Mouse (Mus musculus) MEL (cell line): ENCODE data around the gene Pex13.

Experiments used
- CTCF ChIP-seq, 3 experiments: IDR thresholded peaks in 2 of 3; conservative IDR thresholded peaks in 1 of 3; 2 replicates each; pipeline ENCODE4 v1.5.1; 2011 to 2012; ENCODE audit warnings: low read length in 3 of 3, low read depth in 2 of 3, mild to moderate bottlenecking in 2 of 3, improper control_type of control experiment in 1 of 3, inconsistent platforms in 1 of 3, mixed read lengths in 1 of 3, moderate library complexity in 1 of 3; ENCODE audit not compliant: control insufficient read depth in 1 of 3, insufficient read depth in 1 of 3, poor library complexity in 1 of 3, severe bottlenecking in 1 of 3
- ELF1 ChIP-seq: IDR thresholded peaks from 2 replicates; pipeline ENCODE4 v1.6.1; 2014; ENCODE audit warnings: low read depth, mild to moderate bottlenecking, inconsistent platforms, low read length, improper control_type of control experiment, moderate library complexity
- GATA1 ChIP-seq: IDR thresholded peaks from 2 replicates; pipeline ENCODE4 v1.6.1; 2011; ENCODE audit warnings: low read depth, low read length, improper control_type of control experiment
- MAX ChIP-seq: IDR thresholded peaks from 2 replicates; pipeline ENCODE4 v1.6.1; 2011; ENCODE audit warnings: low read length, improper control_type of control experiment
- MEF2A ChIP-seq: IDR thresholded peaks from 2 replicates; pipeline ENCODE4 v1.6.1; 2014; ENCODE audit warnings: low read depth, mild to moderate bottlenecking, inconsistent platforms, low read length, improper control_type of control experiment; ENCODE audit not compliant: poor library complexity, insufficient replicate concordance, severe bottlenecking; ENCODE audit errors: extremely low read depth
- POLR2A ChIP-seq, 2 experiments: IDR thresholded peaks; 2 replicates each; pipeline ENCODE4 v1.6.1; 2011 to 2012; ENCODE audit warnings: low read length in 2 of 2, mild to moderate bottlenecking in 2 of 2, control low read depth in 1 of 2, improper control_type of control experiment in 1 of 2, low read depth in 1 of 2, moderate library complexity in 1 of 2; ENCODE audit not compliant: control insufficient read depth in 1 of 2, insufficient read depth in 1 of 2, poor library complexity in 1 of 2
- USF2 ChIP-seq, 2 experiments: IDR thresholded peaks; 2 replicates each; pipeline ENCODE4 v1.6.1; 2011 to 2012; ENCODE audit warnings: improper control_type of control experiment in 2 of 2, low read length in 2 of 2, borderline replicate concordance in 1 of 2, inconsistent platforms in 1 of 2, low read depth in 1 of 2, mild to moderate bottlenecking in 1 of 2; ENCODE audit not compliant: insufficient read depth in 1 of 2

DNA sequence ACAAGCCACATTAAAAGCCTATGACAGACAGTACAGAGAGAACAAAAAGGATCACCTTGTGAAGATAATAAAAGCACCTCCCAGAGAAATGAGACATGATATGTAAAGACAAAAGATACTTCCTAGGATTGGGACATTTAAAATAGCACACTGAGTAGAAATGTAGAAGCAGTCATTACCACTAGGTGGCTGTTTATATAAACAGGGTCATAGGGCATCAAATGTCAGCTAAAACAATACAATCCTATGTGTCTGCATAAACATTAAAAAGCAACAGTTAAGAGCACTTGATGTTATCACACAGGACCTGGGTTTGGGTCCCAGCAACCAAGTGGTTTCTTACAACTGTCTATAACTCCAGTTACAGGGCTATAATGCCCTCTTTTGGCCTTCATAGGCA, 35.1 kb downstream of the Pex13 start:
- TF ChIP-seq POLR2A (IDR thresholded peaks at IDR 0.05; ENCODE audit: control insufficient read depth in 1 of 2, insufficient read depth in 1 of 2, low read depth in 1 of 2, low read length in 2 of 2, poor library complexity in 1 of 2) (no peak), GATA1 (no peak), ELF1 (no peak), MAX (no peak), MEF2A (no peak), USF2 (IDR thresholded peaks at IDR 0.05; ENCODE audit: borderline replicate concordance in 1 of 2, insufficient read depth in 1 of 2, low read depth in 1 of 2, low read length in 2 of 2) (no peak), CTCF (IDR thresholded peaks at IDR 0.05 in 2 of 3, conservative IDR thresholded peaks at IDR 0.05 in 1 of 3; ENCODE audit: control insufficient read depth in 1 of 3, insufficient read depth in 1 of 3, low read depth in 2 of 3, low read length in 3 of 3, poor library complexity in 1 of 3, severe bottlenecking in 1 of 3) (peak in 2 of 3 experiments; percentile 38 to 54; a peak in 4 of 6 replicates)
